Mouse (Mus musculus) heart, embryonic 16.5 days (tissue): ENCODE measurements at regions not wholly inside any gene's neighbourhood (a gene's known extent, or its start where the extent isn't known, plus 50 kb on each side); places are given as distances from the start of the nearest gene placed in this dataset.

Experiments used
- ATAC-seq: fragments of 200-750 bp; cut with Nextera tagmentation; replicated peaks from 2 replicates; pipeline ENCODE4 v1.8.0; 2017; ENCODE audit warnings: moderate number of reproducible peaks; ENCODE audit not compliant: insufficient read depth, low FRiP score; ENCODE audit errors: extremely low read depth
- H3K27ac ChIP-seq: fragments of 300-500 bp; sonication (generic); 2 replicates; pipeline ENCODE4 v1.5.1; 2014; ENCODE audit warnings: mild to moderate bottlenecking, low read length, control low read depth, moderate library complexity
- H3K27me3 ChIP-seq: fragments of 300-500 bp; sonication (generic); 2 replicates; pipeline ENCODE4 v1.6.1; 2014; ENCODE audit warnings: low read length, mixed read lengths; ENCODE audit not compliant: control insufficient read depth, insufficient read depth
- H3K36me3 ChIP-seq: fragments of 300-500 bp; sonication (generic); 2 replicates; pipeline ENCODE4 v1.6.1; 2014; ENCODE audit not compliant: control insufficient read depth, insufficient read depth
- H3K4me1 ChIP-seq: fragments of 300-500 bp; sonication (generic); 2 replicates; pipeline ENCODE4 v1.6.1; 2014; ENCODE audit warnings: low read length, mixed read lengths; ENCODE audit not compliant: control insufficient read depth, insufficient read depth
- H3K4me2 ChIP-seq: fragments of 300-500 bp; sonication (generic); 2 replicates; pipeline ENCODE4 v1.6.1; 2014; ENCODE audit warnings: low read depth, mild to moderate bottlenecking, control low read depth, low read length
- H3K4me3 ChIP-seq: fragments of 300-500 bp; sonication (generic); 2 replicates; pipeline ENCODE4 v1.5.1; 2014; ENCODE audit warnings: mild to moderate bottlenecking, control low read depth, low read length
- H3K9ac ChIP-seq: fragments of 300-500 bp; sonication (generic); 2 replicates; pipeline ENCODE4 v1.6.1; 2014; ENCODE audit warnings: low read length, control low read depth
- H3K9me3 ChIP-seq: fragments of 300-500 bp; sonication (generic); replicated peaks from 2 replicates; pipeline ENCODE4 v1.6.1; 2016; ENCODE audit warnings: low read length; ENCODE audit not compliant: control insufficient read depth
- WGBS: fragments of 180-500 bp; shearing (Covaris S2); extraction: QIAGEN DNeasy Blood & Tissue Kit; methylation state at CpG from one replicate; pipeline ENCODE4 v1.1.7; 2014; 5-methylcytosine and 5-hydroxymethylcytosine counted together

GRCm38 (mm10) chr10:122535137-122535536 is 86.8 kb downstream of the Avpr1a start:
- no peaks in the 10 kb centered on the region for H3K36me3 ChIP-seq
- no peaks in the 10 kb centered on the region for H3K9me3 ChIP-seq
- H3K4me2 ChIP-seq, result no peak overlapping the region
- no peak overlapping the region for H3K27ac ChIP-seq
- no peak overlapping the region for H3K9ac ChIP-seq
- H3K27me3 ChIP-seq, result no peaks in the 10 kb centered on the region
- no peak overlapping the region for H3K4me3 ChIP-seq
- H3K4me1 ChIP-seq, result no peaks in the 10 kb centered on the region
- WGBS, result 70% methylated on average over 5 of the region's 5 CpGs
- ATAC-seq, result no peak

- no peaks in the 10 kb centered on the region for H3K9me3 ChIP-seq
- no peak overlapping the region for H3K27ac ChIP-seq
- no peaks in the 10 kb centered on the region for H3K27me3 ChIP-seq
- no peak overlapping the region for H3K4me3 ChIP-seq
- H3K4me2 ChIP-seq, result no peak overlapping the region
- ATAC-seq, result no peak
- 37% methylated on average over 7 of the region's 7 CpGs for WGBS
- no peak overlapping the region for H3K9ac ChIP-seq
- H3K36me3 ChIP-seq, result no peaks in the 10 kb centered on the region
- H3K4me1 ChIP-seq, result no peaks in the 10 kb centered on the region
Measured at GRCm38 (mm10) chr10:122539655-122540054, 91.4 kb downstream of the Avpr1a start.

GRCm38 (mm10) chr10:122542573-122542972 is 94.3 kb downstream of the Avpr1a start:
- no peaks in the 10 kb centered on the region for H3K4me1 ChIP-seq
- no peaks in the 10 kb centered on the region for H3K36me3 ChIP-seq
- H3K4me3 ChIP-seq, result no peak overlapping the region
- no peak for ATAC-seq
- no peak overlapping the region for H3K27ac ChIP-seq
- no peaks in the 10 kb centered on the region for H3K27me3 ChIP-seq
- H3K4me2 ChIP-seq, result no peak overlapping the region
- WGBS, result 53% methylated on average over 9 of the region's 9 CpGs
- H3K9ac ChIP-seq, result no peak overlapping the region
- H3K9me3 ChIP-seq, result no peaks in the 10 kb centered on the region; the same call in 1 of the 2 replicates

DNA sequence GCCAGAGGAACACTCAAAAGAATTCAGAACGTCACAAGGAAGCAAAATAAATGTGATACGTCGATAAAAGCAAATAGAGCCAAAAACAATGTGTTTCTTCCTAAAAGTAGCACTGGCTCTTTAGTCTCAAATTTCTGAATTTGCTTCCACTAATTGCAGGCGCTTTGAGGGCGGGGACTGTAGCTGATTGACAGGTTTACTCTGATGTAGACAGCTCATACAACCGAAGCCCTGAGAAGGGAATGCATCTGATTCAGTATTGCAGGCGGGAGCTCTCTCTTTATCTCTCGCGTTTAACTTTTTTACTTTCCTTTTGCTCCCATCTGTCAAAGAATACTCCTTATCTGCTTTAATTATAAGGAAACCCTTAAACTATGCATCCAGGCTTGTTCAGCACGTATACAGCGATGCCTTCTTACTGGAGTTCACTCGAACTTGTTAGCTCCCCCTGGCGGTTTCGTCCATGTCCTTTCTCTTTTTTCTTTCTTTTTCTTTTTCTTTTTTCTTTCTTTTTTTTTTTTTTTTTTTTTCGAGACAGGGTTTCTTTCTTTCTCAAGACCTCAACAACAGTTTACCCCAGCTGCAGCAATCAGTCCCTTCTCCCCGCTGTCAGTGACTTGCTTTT is 95.9 kb downstream of the Avpr1a start:
- no peak for ATAC-seq
- no peak overlapping the region for H3K27ac ChIP-seq
- H3K4me2 ChIP-seq, result peak overlapping the region; percentile 72
- 25% methylated on average over 16 of the region's 16 CpGs for WGBS
- no peaks in the 10 kb centered on the region for H3K27me3 ChIP-seq
- no peaks in the 10 kb centered on the region; the same call in 1 of the 2 replicates for H3K9me3 ChIP-seq
- H3K9ac ChIP-seq, result peak overlapping the region; percentile 44; the same call in 1 of the 2 replicates
- H3K4me3 ChIP-seq, result peak overlapping the region; percentile 51
- no peaks in the 10 kb centered on the region for H3K36me3 ChIP-seq
- no peaks in the 10 kb centered on the region for H3K4me1 ChIP-seq

GRCm38 (mm10) chr10:122545029-122545428 is 96.7 kb downstream of the Avpr1a start:
- Histone ChIP-seq H3K27ac (no peak overlapping the region), H3K4me2 (no peak overlapping the region), H3K27me3 (no peaks in the 10 kb centered on the region), H3K4me1 (no peaks in the 10 kb centered on the region), H3K9ac (no peak overlapping the region), H3K36me3 (no peaks in the 10 kb centered on the region), H3K9me3 (no peaks in the 10 kb centered on the region; the same call in 1 of the 2 replicates), H3K4me3 (no peak overlapping the region)
- ATAC-seq, result no peak
- WGBS, result 87% methylated on average over 6 of the region's 6 CpGs

DNA sequence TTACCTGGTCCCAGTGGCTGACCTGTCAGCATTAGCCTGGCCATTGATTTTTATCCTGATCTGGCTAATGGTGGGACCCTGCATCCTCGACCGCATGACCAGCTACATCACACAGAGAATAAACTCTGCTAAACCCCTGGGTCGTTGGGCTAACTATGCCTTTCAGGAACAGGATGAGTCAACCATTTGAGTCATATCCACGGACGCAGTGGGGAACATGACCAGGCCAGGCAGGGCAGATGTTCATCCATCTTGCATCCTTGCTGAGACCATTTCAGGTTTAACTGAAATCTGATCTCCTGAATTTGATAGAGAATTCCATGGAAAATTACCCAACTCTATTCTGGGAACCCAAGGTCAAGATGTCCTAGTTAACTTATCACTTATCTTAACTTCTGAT is 103.3 kb downstream of the Avpr1a start:
- peaks cover 3% of the 10 kb centered on the region for H3K4me1 ChIP-seq
- no peak for ATAC-seq
- H3K9me3 ChIP-seq, result no peaks in the 10 kb centered on the region; the same call in 1 of the 2 replicates
- no peak overlapping the region for H3K4me3 ChIP-seq
- H3K36me3 ChIP-seq, result no peaks in the 10 kb centered on the region
- 61% methylated on average over 5 of the region's 5 CpGs for WGBS
- H3K9ac ChIP-seq, result no peak overlapping the region
- H3K4me2 ChIP-seq, result no peak overlapping the region
- H3K27ac ChIP-seq, result no peak overlapping the region
- no peaks in the 10 kb centered on the region for H3K27me3 ChIP-seq

DNA sequence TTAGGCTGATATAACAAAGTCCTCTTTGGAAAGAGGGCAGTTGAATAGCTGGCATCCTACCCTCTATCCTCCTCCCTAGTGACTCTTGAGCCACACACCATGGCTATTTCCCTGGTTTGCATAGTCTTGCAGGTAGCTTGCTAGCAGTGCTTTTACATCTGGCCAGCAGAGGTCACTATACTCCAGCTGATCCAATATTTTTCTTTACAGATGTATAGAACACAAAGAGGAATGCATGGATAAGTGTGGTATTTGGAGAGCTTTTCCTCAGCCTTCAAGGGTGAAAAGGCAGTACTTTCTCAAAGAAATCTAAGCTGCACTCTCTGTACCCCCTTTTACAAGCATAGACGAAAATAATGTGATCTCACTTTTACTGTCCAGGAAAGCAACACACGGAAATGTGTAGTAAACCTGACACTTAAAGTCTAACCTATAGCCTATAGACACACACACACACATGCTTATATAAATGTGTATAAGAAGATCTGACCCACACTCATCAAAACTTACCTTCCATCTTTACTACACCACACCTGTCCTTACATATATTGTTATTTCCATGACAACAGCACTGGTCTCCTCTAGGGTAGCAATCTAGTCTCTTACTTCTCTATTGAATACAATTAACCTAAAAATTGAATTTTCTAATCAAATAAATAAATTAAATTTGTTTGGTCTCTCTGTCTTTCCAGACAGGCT is 105.0 kb downstream of the Avpr1a start:
- Histone ChIP-seq H3K36me3 (no peaks in the 10 kb centered on the region), H3K27ac (no peak overlapping the region), H3K4me1 (peaks cover 3% of the 10 kb centered on the region), H3K9ac (no peak overlapping the region), H3K4me2 (no peak overlapping the region), H3K27me3 (no peaks in the 10 kb centered on the region), H3K4me3 (no peak overlapping the region), H3K9me3 (no peaks in the 10 kb centered on the region)
- WGBS, result 55% methylated on average over 2 of the region's 2 CpGs
- no peak for ATAC-seq

GRCm38 (mm10) chr10:122553851-122554250 is 105.6 kb downstream of the Avpr1a start:
- Histone ChIP-seq H3K36me3 (no peaks in the 10 kb centered on the region), H3K4me2 (no peak overlapping the region), H3K4me1 (peaks cover 3% of the 10 kb centered on the region), H3K27me3 (no peaks in the 10 kb centered on the region), H3K27ac (no peak overlapping the region), H3K9me3 (no peaks in the 10 kb centered on the region), H3K4me3 (no peak overlapping the region), H3K9ac (no peak overlapping the region)
- WGBS, result 50% methylated on average over 2 of the region's 2 CpGs
- ATAC-seq, result no peak

- H3K27ac ChIP-seq, result no peak overlapping the region
- H3K27me3 ChIP-seq, result no peaks in the 10 kb centered on the region
- H3K4me3 ChIP-seq, result no peak overlapping the region
- H3K4me1 ChIP-seq, result peaks cover 2% of the 10 kb centered on the region
- no peak overlapping the region for H3K9ac ChIP-seq
- ATAC-seq, result no peak
- no peak overlapping the region for H3K4me2 ChIP-seq
- 80% methylated on average over 1 of the region's 1 CpGs for whole genome bisulfite sequencing
- no peaks in the 10 kb centered on the region for H3K9me3 ChIP-seq
- H3K36me3 ChIP-seq, result no peaks in the 10 kb centered on the region
Measured at GRCm38 (mm10) chr10:122558660-122559059, 110.4 kb downstream of the Avpr1a start.
